Mouse (Mus musculus) liver, postnatal 0 days (tissue): ENCODE data around the gene Tnnt3.

Experiments used
- CTCF ChIP-seq: sonication (generic); IDR thresholded peaks from 2 replicates; pipeline ENCODE4 v1.5.1; 2016; ENCODE audit warnings: antibody characterized with exemption, low read depth
- EP300 ChIP-seq: IDR thresholded peaks from 2 replicates; pipeline ENCODE4 v1.6.1; 2016; ENCODE audit warnings: antibody characterized with exemption, low read depth, mild to moderate bottlenecking

DNA sequence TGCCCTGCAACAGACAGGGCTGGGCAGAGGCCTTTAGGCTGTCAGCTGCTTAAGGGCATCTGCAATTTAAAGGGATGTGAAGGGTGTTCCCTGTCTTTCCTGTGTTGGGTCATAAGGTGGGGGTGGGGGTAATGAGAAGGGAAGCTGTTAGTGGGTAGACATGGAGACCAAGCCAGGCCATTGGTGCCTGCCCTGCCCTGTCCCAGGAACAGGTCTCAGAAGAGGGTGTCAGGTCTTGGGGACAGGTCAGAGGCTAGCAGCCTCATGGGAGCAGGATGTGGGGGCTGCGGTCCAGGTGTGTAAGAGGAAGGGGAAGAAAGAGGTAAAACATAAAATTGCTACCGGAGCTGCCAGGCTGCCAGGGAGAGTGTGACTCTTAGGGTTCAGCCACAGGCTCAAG lies 37.2 kb upstream of the Tnnt3 start:
- TF ChIP-seq CTCF (no peak), EP300 (no peak)
